Mouse (Mus musculus) embryo, embryonic 11.5 days (tissue): ENCODE measurements around the gene Acads.
"Not testable (repeated sequence)": the region's sequence is repeated elsewhere in the genome, so short reads cannot be mapped to it uniquely, and the experiment has no call there.

Experiments
- DNase-seq: peaks from one replicate; pipeline ENCODE4 v3.0.0-alpha.2; 2012; ENCODE audit warnings: low read depth, low spot score

Gene Acads

GRCm38 (mm10) chr5:115073306-115073705 lies 45.8 kb downstream of the Acads start:
- not testable (repeated sequence) for DNase-seq

GRCm38 (mm10) chr5:115072143-115072542 lies 47.0 kb downstream of the Acads start:
- no peak for DNase-seq

GRCm38 (mm10) chr5:115071096-115071901 lies 47.8 kb downstream of the Acads start:
- no peak for DNase-seq

GRCm38 (mm10) chr5:115070457-115070856 lies 48.7 kb downstream of the Acads start:
- DNase-seq = no peak

- DNase-seq = no peak
These were observed 49.5 kb downstream of the Acads start for GRCm38 (mm10) chr5:115069611-115070010.

- no peak for DNase-seq
These were observed 50.3 kb downstream of the Acads start for GRCm38 (mm10) chr5:115068671-115069421.

GRCm38 (mm10) chr5:115066245-115066644 lies 52.9 kb downstream of the Acads start:
- no peak for DNase-seq

- DNase-seq = no peak
These were observed 55.8 kb downstream of the Acads start for GRCm38 (mm10) chr5:115063391-115063790.

- no peak for DNase-seq
These were observed 56.6 kb downstream of the Acads start for GRCm38 (mm10) chr5:115062566-115062965.

GRCm38 (mm10) chr5:115060977-115061376 lies 58.2 kb downstream of the Acads start:
- no peak for DNase-seq
